Mouse (Mus musculus): Measurements from ENCODE around the gene Ddr1. TPM values are rescaled to one million over a fixed set of nuclear protein-coding genes. Genes with fewer than 3 reads are reported as not detected.
A peak's percentile ranks its signal among the peaks of the same experiment; 100 is the strongest.
"Not testable (repeated sequence)": the region's sequence is repeated elsewhere in the genome, so short reads cannot be mapped to it uniquely, and the experiment has no call there.

Ddr1 gene
- polyA plus RNA-seq, 1 experiment, result 61.6 TPM

DNA sequence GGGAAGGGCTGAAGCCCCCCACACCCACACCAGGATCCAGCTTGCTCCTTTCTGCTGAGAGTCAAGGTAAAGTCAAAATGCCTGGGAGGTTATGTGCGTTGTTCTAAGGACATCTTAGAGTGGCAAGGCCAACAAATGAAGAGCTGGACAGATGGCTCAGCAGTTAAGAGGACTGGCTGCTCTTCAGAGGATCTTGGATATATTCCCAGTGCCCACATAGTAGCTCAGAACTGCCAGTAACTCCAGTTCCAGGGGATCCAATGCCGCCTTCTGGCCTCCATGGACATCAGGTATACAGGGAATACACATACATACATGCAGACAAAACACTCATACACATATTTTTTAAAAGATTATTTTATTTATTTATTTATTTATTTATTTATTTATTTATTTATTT lies 29.0 kb upstream of the Ddr1 start:
- Histone ChIP-seq H3K36me3 (ENCODE audit: control insufficient read depth, insufficient read depth, low read length, poor library complexity, severe bottlenecking) (no peaks in the 10 kb centered on the region), H3K27ac (ENCODE audit: insufficient read depth, low read length) (no peak overlapping the region), H3K9ac (ENCODE audit: low read depth, poor library complexity, severe bottlenecking) (no peak overlapping the region), H3K27me3 (ENCODE audit: control insufficient read depth, insufficient read depth, low read length, poor library complexity, severe bottlenecking) (no peaks in the 10 kb centered on the region), H3K4me1 (ENCODE audit: control insufficient read depth, insufficient read depth, low read length) (no peaks in the 10 kb centered on the region), H3K9me3 (replicated peaks; ENCODE audit: control insufficient read depth, insufficient read depth, low read length, poor library complexity, severe bottlenecking) (no peaks in the 10 kb centered on the region), H3K4me3 (ENCODE audit: low read depth, low read length) (no peak overlapping the region)
- TF ChIP-seq EP300 (IDR thresholded peaks at IDR 0.05; ENCODE audit: insufficient read depth, low read depth, low read length) (no peak), POLR2A (IDR thresholded peaks at IDR 0.05; ENCODE audit: insufficient read depth, low read length) (no peak), CTCF (IDR thresholded peaks at IDR 0.05; ENCODE audit: low read depth, low read length) (no peak)

DNA sequence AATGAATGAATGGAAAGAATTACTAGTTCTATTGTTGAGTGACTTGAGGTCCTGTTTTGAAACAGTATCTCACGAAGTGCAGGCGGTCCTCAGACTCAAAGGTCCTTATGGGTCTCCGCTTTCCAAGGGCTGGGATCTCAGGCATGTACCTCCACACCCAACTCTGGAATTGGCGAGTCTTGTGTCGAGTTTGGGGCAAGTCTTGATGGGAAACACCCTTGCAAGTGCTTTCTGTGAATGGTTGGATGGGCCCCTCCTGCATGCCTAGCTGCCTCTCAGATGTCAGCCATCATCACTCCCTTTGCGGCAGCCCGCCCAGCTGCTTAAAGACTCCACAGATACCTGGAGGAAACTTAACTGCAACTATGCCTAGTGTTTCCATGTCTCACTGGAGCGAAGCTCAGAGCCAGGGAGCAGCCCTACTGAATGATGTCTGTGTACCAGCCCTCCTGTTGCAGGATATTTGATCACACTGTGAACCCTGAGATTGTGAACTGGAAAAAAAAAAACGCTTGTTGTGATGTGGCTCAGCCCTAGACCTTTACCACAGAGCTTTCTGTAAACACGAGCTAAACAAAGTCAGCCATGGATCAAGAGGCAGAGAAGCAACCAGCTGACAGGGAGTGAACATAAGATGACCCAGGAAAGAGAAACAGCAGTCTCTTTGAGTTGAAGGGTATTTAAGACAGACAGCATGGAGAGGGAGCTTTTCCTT lies 27.2 kb upstream of the Ddr1 start:
- Histone ChIP-seq H3K27me3 (ENCODE audit: control insufficient read depth, insufficient read depth, low read length, poor library complexity, severe bottlenecking) (no peaks in the 10 kb centered on the region), H3K36me3 (ENCODE audit: control insufficient read depth, insufficient read depth, low read length, poor library complexity, severe bottlenecking) (no peaks in the 10 kb centered on the region), H3K9me3 (replicated peaks; ENCODE audit: control insufficient read depth, insufficient read depth, low read length, poor library complexity, severe bottlenecking) (no peaks in the 10 kb centered on the region), H3K4me1 (ENCODE audit: control insufficient read depth, insufficient read depth, low read length) (peaks cover 4% of the 10 kb centered on the region), H3K9ac (ENCODE audit: low read depth, poor library complexity, severe bottlenecking) (no peak overlapping the region), H3K4me3 (ENCODE audit: low read depth, low read length) (no peak overlapping the region), H3K27ac (ENCODE audit: insufficient read depth, low read length) (0 out of 2 replicates have a peak overlapping the region, but pooled peaks have one; percentile 20)
- TF ChIP-seq POLR2A (IDR thresholded peaks at IDR 0.05; ENCODE audit: insufficient read depth, low read length) (no peak), EP300 (IDR thresholded peaks at IDR 0.05; ENCODE audit: insufficient read depth, low read depth, low read length) (no peak), CTCF (IDR thresholded peaks at IDR 0.05; ENCODE audit: low read depth, low read length) (no peak)

DNA sequence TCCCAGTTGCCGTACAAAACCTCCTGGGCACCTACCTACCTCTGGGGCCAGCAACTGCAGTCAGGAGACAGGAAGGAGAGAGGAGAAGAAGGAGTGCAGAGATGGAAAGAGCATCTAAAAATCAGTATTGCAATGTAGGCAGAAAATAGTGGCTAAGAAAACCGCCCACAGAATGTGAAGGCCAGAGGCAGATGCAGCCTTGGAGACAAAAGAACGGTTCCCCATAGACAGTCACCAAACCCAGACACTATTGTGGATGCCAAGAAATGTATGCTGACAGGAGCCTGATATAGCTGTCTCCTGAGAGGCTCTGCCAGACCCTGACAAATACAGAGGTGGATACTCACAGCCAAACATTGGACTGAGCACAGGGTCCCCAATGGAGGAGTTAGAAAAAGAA lies 25.7 kb upstream of the Ddr1 start:
- H3K4me1 ChIP-seq (ENCODE audit: control insufficient read depth, insufficient read depth, low read length); H3K27me3 ChIP-seq (ENCODE audit: control insufficient read depth, insufficient read depth, low read length, poor library complexity, severe bottlenecking); H3K36me3 ChIP-seq (ENCODE audit: control insufficient read depth, insufficient read depth, low read length, poor library complexity, severe bottlenecking); H3K4me3 ChIP-seq (ENCODE audit: low read depth, low read length); H3K9ac ChIP-seq (ENCODE audit: low read depth, poor library complexity, severe bottlenecking); H3K9me3 ChIP-seq (replicated peaks; ENCODE audit: control insufficient read depth, insufficient read depth, low read length, poor library complexity, severe bottlenecking); H3K27ac ChIP-seq (ENCODE audit: insufficient read depth, low read length): not testable (repeated sequence)

DNA sequence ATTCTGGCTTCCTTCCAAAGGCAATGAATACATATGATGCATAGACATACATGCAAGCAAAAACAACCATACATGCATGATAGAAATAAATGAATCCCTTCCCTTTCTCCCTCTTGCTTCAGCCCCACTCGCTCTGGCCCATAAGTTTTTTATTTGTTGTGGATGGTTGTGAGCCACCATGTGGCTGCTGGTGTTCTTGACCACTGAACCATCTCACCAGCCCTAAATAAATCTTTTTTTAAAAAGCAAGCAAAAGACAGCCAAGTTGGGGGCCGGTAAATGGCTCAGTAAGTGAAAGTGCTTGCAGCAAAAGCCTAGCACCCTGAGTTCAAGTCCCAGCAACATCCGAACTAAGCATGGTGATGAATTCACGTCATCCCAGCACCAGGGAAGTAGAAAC lies 24.4 kb upstream of the Ddr1 start:
- Histone ChIP-seq H3K4me3 (ENCODE audit: low read depth, low read length) (no peak overlapping the region), H3K36me3 (ENCODE audit: control insufficient read depth, insufficient read depth, low read length, poor library complexity, severe bottlenecking) (no peaks in the 10 kb centered on the region), H3K9ac (ENCODE audit: low read depth, poor library complexity, severe bottlenecking) (no peak overlapping the region), H3K27me3 (ENCODE audit: control insufficient read depth, insufficient read depth, low read length, poor library complexity, severe bottlenecking) (no peaks in the 10 kb centered on the region), H3K27ac (ENCODE audit: insufficient read depth, low read length) (no peak overlapping the region), H3K4me1 (ENCODE audit: control insufficient read depth, insufficient read depth, low read length) (peaks cover 4% of the 10 kb centered on the region), H3K9me3 (replicated peaks; ENCODE audit: control insufficient read depth, insufficient read depth, low read length, poor library complexity, severe bottlenecking) (no peaks in the 10 kb centered on the region)
- TF ChIP-seq POLR2A (IDR thresholded peaks at IDR 0.05; ENCODE audit: insufficient read depth, low read length), result no peak
- no peak for TF ChIP-seq CTCF (IDR thresholded peaks at IDR 0.05; ENCODE audit: low read depth, low read length)
- no peak for TF ChIP-seq EP300 (IDR thresholded peaks at IDR 0.05; ENCODE audit: insufficient read depth, low read depth, low read length)

DNA sequence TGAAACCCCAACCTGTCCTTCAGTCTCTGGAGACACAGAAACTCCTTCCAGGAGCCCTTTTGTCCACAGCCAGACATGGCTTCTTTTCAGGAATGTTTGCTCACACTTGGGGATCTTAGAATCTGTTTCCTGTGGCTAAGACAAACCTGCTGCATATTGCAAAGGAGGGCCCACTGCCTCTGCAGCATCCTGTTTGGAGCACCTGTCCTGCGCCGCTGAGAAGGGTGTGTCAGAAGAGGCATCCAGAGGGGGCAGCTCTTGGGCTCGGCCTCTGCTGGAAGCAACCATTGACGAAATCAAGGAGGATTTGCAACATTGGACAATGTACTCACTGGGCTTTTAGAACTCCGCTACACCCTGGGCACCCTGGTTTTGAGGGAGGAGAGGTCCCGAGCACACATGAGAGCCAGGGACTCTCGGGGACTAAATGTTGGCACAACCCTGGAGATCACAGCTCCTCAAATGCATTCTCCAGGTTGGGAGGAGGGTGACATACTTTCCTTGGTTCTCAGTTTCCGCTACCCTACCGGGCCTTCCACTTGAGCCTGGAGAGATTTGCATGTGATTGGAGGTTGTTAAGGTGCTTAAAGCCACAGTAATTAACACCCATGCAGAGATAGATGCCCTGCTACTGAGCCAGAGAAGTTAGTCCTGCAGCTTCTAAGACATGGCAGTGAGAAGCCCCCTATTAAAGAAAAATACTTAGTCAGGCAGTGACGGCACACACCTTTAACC lies 23.2 kb upstream of the Ddr1 start:
- no peaks in the 10 kb centered on the region for H3K36me3 ChIP-seq (ENCODE audit: control insufficient read depth, insufficient read depth, low read length, poor library complexity, severe bottlenecking)
- TF ChIP-seq CTCF (IDR thresholded peaks at IDR 0.05; ENCODE audit: low read depth, low read length), result no peak

DNA sequence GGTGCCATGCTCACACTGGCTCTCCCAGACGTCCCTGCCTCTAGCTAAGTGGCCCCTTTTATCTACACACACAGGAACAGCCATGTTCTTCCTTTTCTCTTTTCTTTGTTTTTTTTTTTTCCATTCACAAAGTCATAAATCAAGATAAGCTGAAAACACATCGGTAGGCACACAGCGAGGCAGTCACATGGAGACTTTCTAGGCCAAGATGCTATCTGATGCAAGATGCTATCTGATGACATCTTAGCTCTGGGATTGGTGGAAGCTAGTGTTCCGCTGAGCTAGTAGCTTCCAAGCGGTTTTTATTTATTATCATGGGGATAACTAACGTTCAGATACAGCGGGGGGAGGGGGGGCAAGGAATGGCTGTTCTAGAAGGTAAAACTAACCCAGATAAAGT lies 22.6 kb upstream of the Ddr1 start:
- peak overlapping the region; percentile 19; the same call in 1 of the 2 replicates for H3K27ac ChIP-seq (ENCODE audit: insufficient read depth, low read length)
- no peak overlapping the region for H3K9ac ChIP-seq (ENCODE audit: low read depth, poor library complexity, severe bottlenecking)
- no peaks in the 10 kb centered on the region for H3K9me3 ChIP-seq (replicated peaks; ENCODE audit: control insufficient read depth, insufficient read depth, low read length, poor library complexity, severe bottlenecking)
- no peak for TF ChIP-seq POLR2A (IDR thresholded peaks at IDR 0.05; ENCODE audit: insufficient read depth, low read length)
- TF ChIP-seq EP300 (IDR thresholded peaks at IDR 0.05; ENCODE audit: insufficient read depth, low read depth, low read length), result no peak
- TF ChIP-seq CTCF (IDR thresholded peaks at IDR 0.05; ENCODE audit: low read depth, low read length), result no peak
- H3K36me3 ChIP-seq (ENCODE audit: control insufficient read depth, insufficient read depth, low read length, poor library complexity, severe bottlenecking), result no peaks in the 10 kb centered on the region
- no peaks in the 10 kb centered on the region for H3K27me3 ChIP-seq (ENCODE audit: control insufficient read depth, insufficient read depth, low read length, poor library complexity, severe bottlenecking)
- no peak overlapping the region for H3K4me3 ChIP-seq (ENCODE audit: low read depth, low read length)
- H3K4me1 ChIP-seq (ENCODE audit: control insufficient read depth, insufficient read depth, low read length), result peaks cover 8% of the 10 kb centered on the region

More for the DNA sequence above, 23.2 kb upstream of the Ddr1 start:
- Histone ChIP-seq H3K27me3 (ENCODE audit: control insufficient read depth, insufficient read depth, low read length, poor library complexity, severe bottlenecking) (no peaks in the 10 kb centered on the region), H3K4me1 (ENCODE audit: control insufficient read depth, insufficient read depth, low read length) (peaks cover 7% of the 10 kb centered on the region), H3K9me3 (replicated peaks; ENCODE audit: control insufficient read depth, insufficient read depth, low read length, poor library complexity, severe bottlenecking) (no peaks in the 10 kb centered on the region), H3K9ac (ENCODE audit: low read depth, poor library complexity, severe bottlenecking) (no peak overlapping the region), H3K27ac (ENCODE audit: insufficient read depth, low read length) (peak overlapping the region; percentile 41), H3K4me3 (ENCODE audit: low read depth, low read length) (no peak overlapping the region)

Data from ES-Bruce4 (cell line).